Mouse (Mus musculus): ENCODE data around the gene Sox5. TPM values are rescaled to one million over a fixed set of nuclear protein-coding genes. Genes with fewer than 3 reads are reported as not detected.

The Sox5 gene
- polyA plus RNA-seq, 1 experiment from 2014 or later: 23.4 TPM

GRCm38 (mm10) chr6:143916152-143916735 is 865.5 kb downstream of the Sox5 start:
- Histone ChIP-seq H3K4me1 (ENCODE audit: control insufficient read depth, insufficient read depth, low read length) (no peaks in the 10 kb centered on the region), H3K27ac (replicated peaks; ENCODE audit: low read depth, low read length) (no peak overlapping the region), H3K9ac (replicated peaks; ENCODE audit: low read length) (no peak overlapping the region), H3K9me3 (replicated peaks; ENCODE audit: control insufficient read depth, low read length) (no peaks in the 10 kb centered on the region), H3K4me3 (ENCODE audit: low read depth, low read length) (no peak overlapping the region), H3K4me2 (ENCODE audit: low read depth, low read length) (no peak overlapping the region), H3K36me3 (replicated peaks; ENCODE audit: control insufficient read depth, insufficient read depth, low read depth, low read length) (no peaks in the 10 kb centered on the region), H3K27me3 (ENCODE audit: control insufficient read depth, insufficient read depth, low read length) (no peaks in the 10 kb centered on the region)
- no peak for DNase-seq (ENCODE audit: low spot score)
- WGBS: 80% methylated on average over 10 of the region's 10 CpGs
- no peak for ATAC-seq (replicated peaks; ENCODE audit: insufficient number of reproducible peaks, low FRiP score, low TSS enrichment, low read depth)

GRCm38 (mm10) chr6:143915686-143916085 is 866.1 kb downstream of the Sox5 start:
- Histone ChIP-seq H3K9ac (replicated peaks; ENCODE audit: low read length) (no peak overlapping the region), H3K4me1 (ENCODE audit: control insufficient read depth, insufficient read depth, low read length) (no peaks in the 10 kb centered on the region), H3K27me3 (ENCODE audit: control insufficient read depth, insufficient read depth, low read length) (no peaks in the 10 kb centered on the region), H3K4me3 (ENCODE audit: low read depth, low read length) (no peak overlapping the region), H3K9me3 (replicated peaks; ENCODE audit: control insufficient read depth, low read length) (no peaks in the 10 kb centered on the region), H3K36me3 (replicated peaks; ENCODE audit: control insufficient read depth, insufficient read depth, low read depth, low read length) (no peaks in the 10 kb centered on the region), H3K27ac (replicated peaks; ENCODE audit: low read depth, low read length) (no peak overlapping the region), H3K4me2 (ENCODE audit: low read depth, low read length) (no peak overlapping the region)
- 88% methylated on average over 3 of the region's 3 CpGs for WGBS
- ATAC-seq (replicated peaks; ENCODE audit: insufficient number of reproducible peaks, low FRiP score, low TSS enrichment, low read depth) (no peak), DNase-seq (ENCODE audit: low spot score) (no peak)

GRCm38 (mm10) chr6:143912316-143912715 is 869.5 kb downstream of the Sox5 start:
- DNase-seq (ENCODE audit: low spot score) (no peak), ATAC-seq (replicated peaks; ENCODE audit: insufficient number of reproducible peaks, low FRiP score, low TSS enrichment, low read depth) (no peak)
- Histone ChIP-seq H3K4me3 (ENCODE audit: low read depth, low read length) (no peak overlapping the region), H3K9me3 (replicated peaks; ENCODE audit: control insufficient read depth, low read length) (no peaks in the 10 kb centered on the region), H3K36me3 (replicated peaks; ENCODE audit: control insufficient read depth, insufficient read depth, low read depth, low read length) (no peaks in the 10 kb centered on the region), H3K4me2 (ENCODE audit: low read depth, low read length) (no peak overlapping the region), H3K27me3 (ENCODE audit: control insufficient read depth, insufficient read depth, low read length) (no peaks in the 10 kb centered on the region), H3K27ac (replicated peaks; ENCODE audit: low read depth, low read length) (no peak overlapping the region), H3K4me1 (ENCODE audit: control insufficient read depth, insufficient read depth, low read length) (no peaks in the 10 kb centered on the region), H3K9ac (replicated peaks; ENCODE audit: low read length) (no peak overlapping the region)
- WGBS: 91% methylated on average over 3 of the region's 3 CpGs

GRCm38 (mm10) chr6:143904693-143905031 is 877.1 kb downstream of the Sox5 start:
- Histone ChIP-seq H3K4me1 (ENCODE audit: control insufficient read depth, insufficient read depth, low read length) (no peaks in the 10 kb centered on the region), H3K4me3 (ENCODE audit: low read depth, low read length) (no peak overlapping the region), H3K4me2 (ENCODE audit: low read depth, low read length) (no peak overlapping the region), H3K27ac (replicated peaks; ENCODE audit: low read depth, low read length) (no peak overlapping the region), H3K36me3 (replicated peaks; ENCODE audit: control insufficient read depth, insufficient read depth, low read depth, low read length) (no peaks in the 10 kb centered on the region), H3K27me3 (ENCODE audit: control insufficient read depth, insufficient read depth, low read length) (no peaks in the 10 kb centered on the region), H3K9me3 (replicated peaks; ENCODE audit: control insufficient read depth, low read length) (no peaks in the 10 kb centered on the region), H3K9ac (replicated peaks; ENCODE audit: low read length) (no peak overlapping the region)
- ATAC-seq (replicated peaks; ENCODE audit: insufficient number of reproducible peaks, low FRiP score, low TSS enrichment, low read depth) (no peak), DNase-seq (ENCODE audit: low spot score) (no peak)

DNA sequence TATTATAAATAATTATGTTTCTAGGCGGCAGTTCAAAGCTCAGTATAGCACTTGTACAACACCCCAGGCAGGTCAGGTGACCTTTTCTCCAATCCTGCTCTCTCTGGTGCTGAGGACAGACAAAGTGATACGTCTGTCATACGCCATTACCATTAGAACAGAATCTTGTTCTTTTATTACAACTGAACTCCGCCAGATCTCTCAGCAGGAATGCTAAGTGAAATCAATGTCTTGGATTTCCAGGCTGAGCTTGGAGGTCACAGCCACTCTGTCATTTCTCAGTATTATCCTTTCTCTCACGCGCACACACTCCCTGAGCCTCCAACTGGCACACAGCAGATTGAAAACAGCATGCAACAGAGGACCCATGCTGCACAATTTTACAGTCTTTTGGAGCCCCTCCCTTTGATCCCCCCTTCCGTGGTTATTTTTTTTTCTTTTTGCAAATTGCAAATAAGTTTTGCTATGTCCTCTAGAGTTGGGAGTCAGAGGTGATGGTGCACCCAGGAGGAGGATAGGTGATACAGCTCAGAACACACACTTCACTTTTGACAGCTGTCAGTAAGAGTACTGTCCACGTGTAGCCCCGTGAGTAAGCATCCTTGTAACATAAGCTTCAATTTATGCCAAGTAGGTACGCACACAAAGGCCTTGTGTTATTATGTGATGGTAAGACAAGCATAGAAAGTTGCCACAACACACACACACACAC is 877.6 kb downstream of the Sox5 start:
- Histone ChIP-seq H3K4me1 (ENCODE audit: control insufficient read depth, insufficient read depth, low read length) (no peaks in the 10 kb centered on the region), H3K27me3 (ENCODE audit: control insufficient read depth, insufficient read depth, low read length) (no peaks in the 10 kb centered on the region), H3K36me3 (replicated peaks; ENCODE audit: control insufficient read depth, insufficient read depth, low read depth, low read length) (no peaks in the 10 kb centered on the region), H3K9me3 (replicated peaks; ENCODE audit: control insufficient read depth, low read length) (no peaks in the 10 kb centered on the region), H3K27ac (replicated peaks; ENCODE audit: low read depth, low read length) (no peak overlapping the region), H3K9ac (replicated peaks; ENCODE audit: low read length) (no peak overlapping the region), H3K4me3 (ENCODE audit: low read depth, low read length) (no peak overlapping the region), H3K4me2 (ENCODE audit: low read depth, low read length) (no peak overlapping the region)
- ATAC-seq (replicated peaks; ENCODE audit: insufficient number of reproducible peaks, low FRiP score, low TSS enrichment, low read depth) (no peak), DNase-seq (ENCODE audit: low spot score) (no peak)
- WGBS: 69% methylated on average over 10 of the region's 10 CpGs

DNA sequence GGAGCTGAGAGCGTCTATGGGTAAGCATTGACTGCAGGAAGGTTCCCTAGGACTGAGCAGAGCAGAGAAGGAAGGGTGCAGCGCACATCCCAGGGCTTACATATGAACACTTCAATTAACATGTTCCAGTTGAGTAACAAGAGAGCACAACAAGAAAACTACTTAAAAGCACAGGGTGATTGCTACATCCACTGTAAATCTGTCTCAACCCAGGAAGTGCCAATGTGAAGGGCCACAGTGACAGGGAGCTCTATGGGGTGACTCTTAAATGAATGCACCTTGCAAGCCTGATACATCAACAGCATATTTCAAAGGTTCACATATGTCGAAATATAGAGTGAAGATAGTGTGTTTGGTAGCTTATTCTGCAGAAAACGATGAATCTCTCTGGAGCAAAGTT is 880.9 kb downstream of the Sox5 start:
- Histone ChIP-seq H3K4me2 (ENCODE audit: low read depth, low read length) (no peak overlapping the region), H3K27me3 (ENCODE audit: control insufficient read depth, insufficient read depth, low read length) (no peaks in the 10 kb centered on the region), H3K4me1 (ENCODE audit: control insufficient read depth, insufficient read depth, low read length) (no peaks in the 10 kb centered on the region), H3K36me3 (replicated peaks; ENCODE audit: control insufficient read depth, insufficient read depth, low read depth, low read length) (no peaks in the 10 kb centered on the region), H3K4me3 (ENCODE audit: low read depth, low read length) (no peak overlapping the region), H3K27ac (replicated peaks; ENCODE audit: low read depth, low read length) (no peak overlapping the region), H3K9me3 (replicated peaks; ENCODE audit: control insufficient read depth, low read length) (no peaks in the 10 kb centered on the region), H3K9ac (replicated peaks; ENCODE audit: low read length) (no peak overlapping the region)
- WGBS: 93% methylated on average over 4 of the region's 4 CpGs
- no peak for DNase-seq (ENCODE audit: low spot score)
- no peak for ATAC-seq (replicated peaks; ENCODE audit: insufficient number of reproducible peaks, low FRiP score, low TSS enrichment, low read depth)

DNA sequence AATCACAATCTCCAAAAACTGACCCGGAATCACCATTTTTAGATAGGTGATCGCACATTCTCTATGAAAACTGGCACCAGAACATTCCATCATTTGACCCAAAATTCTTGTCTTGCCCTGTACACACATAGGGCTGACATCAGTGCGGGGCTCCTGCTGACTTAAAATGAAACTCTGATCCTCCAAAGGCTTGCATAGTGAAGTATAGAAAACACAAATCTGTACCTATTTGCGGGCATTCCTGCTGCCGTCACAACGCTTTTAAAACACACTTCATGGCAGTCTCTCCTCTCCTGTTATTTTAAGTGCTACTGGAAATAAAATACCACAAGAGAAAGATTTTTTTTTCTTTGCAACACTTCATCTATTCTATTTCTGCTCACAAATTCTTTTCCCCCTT is 886.7 kb downstream of the Sox5 start:
- 86% methylated on average over 6 of the region's 6 CpGs for WGBS
- H3K27ac ChIP-seq (replicated peaks; ENCODE audit: low read depth, low read length): no peak overlapping the region
- no peaks in the 10 kb centered on the region for H3K36me3 ChIP-seq (replicated peaks; ENCODE audit: control insufficient read depth, insufficient read depth, low read depth, low read length)
- H3K9ac ChIP-seq (replicated peaks; ENCODE audit: low read length): no peak overlapping the region
- H3K27me3 ChIP-seq (ENCODE audit: control insufficient read depth, insufficient read depth, low read length): no peaks in the 10 kb centered on the region
- H3K4me1 ChIP-seq (ENCODE audit: control insufficient read depth, insufficient read depth, low read length): no peaks in the 10 kb centered on the region
- no peak overlapping the region for H3K4me3 ChIP-seq (ENCODE audit: low read depth, low read length)
- no peaks in the 10 kb centered on the region for H3K9me3 ChIP-seq (replicated peaks; ENCODE audit: control insufficient read depth, low read length)
- H3K4me2 ChIP-seq (ENCODE audit: low read depth, low read length): no peak overlapping the region
- DNase-seq (ENCODE audit: low spot score) (no peak), ATAC-seq (replicated peaks; ENCODE audit: insufficient number of reproducible peaks, low FRiP score, low TSS enrichment, low read depth) (no peak)

GRCm38 (mm10) chr6:143892869-143893268 is 888.9 kb downstream of the Sox5 start:
- Histone ChIP-seq H3K9me3 (replicated peaks; ENCODE audit: control insufficient read depth, low read length) (no peaks in the 10 kb centered on the region), H3K4me3 (ENCODE audit: low read depth, low read length) (no peak overlapping the region), H3K4me1 (ENCODE audit: control insufficient read depth, insufficient read depth, low read length) (no peaks in the 10 kb centered on the region), H3K9ac (replicated peaks; ENCODE audit: low read length) (no peak overlapping the region), H3K4me2 (ENCODE audit: low read depth, low read length) (no peak overlapping the region), H3K27me3 (ENCODE audit: control insufficient read depth, insufficient read depth, low read length) (no peaks in the 10 kb centered on the region), H3K36me3 (replicated peaks; ENCODE audit: control insufficient read depth, insufficient read depth, low read depth, low read length) (no peaks in the 10 kb centered on the region), H3K27ac (replicated peaks; ENCODE audit: low read depth, low read length) (no peak overlapping the region)
- 88% methylated on average over 2 of the region's 2 CpGs for WGBS
- DNase-seq (ENCODE audit: low spot score) (no peak), ATAC-seq (replicated peaks; ENCODE audit: insufficient number of reproducible peaks, low FRiP score, low TSS enrichment, low read depth) (no peak)
